Mouse (Mus musculus) kidney, adult 2 months (tissue): ENCODE data around the gene Abtb2. TPM values are rescaled to one million over a fixed set of nuclear protein-coding genes. Genes with fewer than 3 reads are reported as not detected.

Experiments used
- DNase-seq: peaks from one replicate; pipeline ENCODE4 v3.0.0; 2021
- H3K27ac ChIP-seq: fragments of 200-500 bp; 2 replicates; pipeline ENCODE4 v1.5.1; 2012; ENCODE audit warnings: low read depth, low read length, control low read depth, inconsistent platforms; ENCODE audit not compliant: insufficient read depth
- H3K27me3 ChIP-seq: fragments of 200-500 bp; replicated peaks from 2 replicates; pipeline ENCODE4 v1.6.1; 2012; ENCODE audit warnings: mild to moderate bottlenecking, moderate library complexity, low read length, inconsistent platforms; ENCODE audit not compliant: control insufficient read depth, insufficient read depth
- H3K36me3 ChIP-seq: fragments of 200-500 bp; 2 replicates; pipeline ENCODE4 v1.6.1; 2012; ENCODE audit warnings: mild to moderate bottlenecking, moderate library complexity, low read length, inconsistent platforms; ENCODE audit not compliant: control insufficient read depth, insufficient read depth
- H3K4me1 ChIP-seq: fragments of 200-500 bp; 2 replicates; pipeline ENCODE4 v1.6.1; 2011; ENCODE audit warnings: low read length; ENCODE audit not compliant: control insufficient read depth, insufficient read depth
- H3K4me3 ChIP-seq: fragments of 200-500 bp; 2 replicates; pipeline ENCODE4 v1.5.1; 2011; ENCODE audit warnings: mild to moderate bottlenecking, low read depth, low read length, control low read depth; ENCODE audit not compliant: insufficient read depth
- CTCF ChIP-seq: fragments of 200-500 bp; conservative IDR thresholded peaks from 2 replicates; pipeline ENCODE4 v1.5.1; 2011; ENCODE audit warnings: low read depth, mild to moderate bottlenecking, control low read depth, low read length, moderate library complexity, mixed read lengths; ENCODE audit not compliant: insufficient read depth, insufficient read length
- POLR2A ChIP-seq: fragments of 200-500 bp; IDR thresholded peaks from one replicate; pipeline ENCODE4 v1.6.1; 2011; ENCODE audit warnings: low read depth, low read length, control low read depth
- WGBS: fragments of 180-500 bp; shearing (Covaris S2); methylation state at CpG from one replicate; pipeline ENCODE4 v1.1.7; 2018; 5-methylcytosine and 5-hydroxymethylcytosine counted together
- polyA plus RNA-seq: library from polyadenylated mRNA; depleted of rRNA; stranded (reverse); fragments of >200 nt; gene quantifications from 2 replicates; pipeline ENCODE4 v1.2.3, GENCODE M21; 2012

The Abtb2 gene
- polyA plus RNA-seq, 1 experiment, result 11.6 TPM

DNA sequence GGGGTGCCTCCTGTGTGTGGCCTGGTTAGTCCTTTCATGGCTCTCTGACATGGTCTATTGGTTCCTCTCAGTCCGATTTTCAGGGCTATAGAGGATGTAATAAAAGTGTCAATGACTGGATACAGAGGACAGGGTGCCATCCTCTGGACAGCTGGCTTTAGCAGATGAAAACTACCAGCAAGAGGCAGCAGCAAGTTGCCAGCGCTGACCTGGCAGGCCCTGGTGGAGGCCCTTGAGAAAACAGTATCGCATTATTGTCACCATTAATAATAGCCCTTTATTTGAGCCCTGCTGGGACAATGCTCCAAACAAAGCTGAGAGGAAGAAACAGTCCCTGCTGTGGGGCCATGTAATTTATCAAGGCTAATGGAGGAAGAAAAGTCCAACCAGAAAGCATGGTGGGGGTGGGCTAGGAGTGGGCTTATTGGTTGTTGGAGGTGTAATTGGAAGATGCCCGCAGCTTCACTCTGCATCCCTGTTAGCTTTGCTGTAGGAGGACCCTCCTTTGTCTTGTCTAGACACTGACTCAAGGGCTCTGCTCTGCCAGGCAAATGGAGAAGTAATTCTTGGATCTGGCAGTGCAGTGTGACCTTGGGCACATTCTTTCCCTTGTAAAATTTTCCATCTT, 77.6 kb downstream of the Abtb2 start:
- no peaks in the 10 kb centered on the region for H3K36me3 ChIP-seq
- no peak for DNase-seq
- WGBS, result 62% methylated on average over 4 of the region's 4 CpGs
- TF ChIP-seq POLR2A (no peak), CTCF (no peak)
- no peak overlapping the region for H3K4me3 ChIP-seq
- no peaks in the 10 kb centered on the region for H3K27me3 ChIP-seq
- no peaks in the 10 kb centered on the region for H3K4me1 ChIP-seq
- H3K27ac ChIP-seq, result no peak overlapping the region

DNA sequence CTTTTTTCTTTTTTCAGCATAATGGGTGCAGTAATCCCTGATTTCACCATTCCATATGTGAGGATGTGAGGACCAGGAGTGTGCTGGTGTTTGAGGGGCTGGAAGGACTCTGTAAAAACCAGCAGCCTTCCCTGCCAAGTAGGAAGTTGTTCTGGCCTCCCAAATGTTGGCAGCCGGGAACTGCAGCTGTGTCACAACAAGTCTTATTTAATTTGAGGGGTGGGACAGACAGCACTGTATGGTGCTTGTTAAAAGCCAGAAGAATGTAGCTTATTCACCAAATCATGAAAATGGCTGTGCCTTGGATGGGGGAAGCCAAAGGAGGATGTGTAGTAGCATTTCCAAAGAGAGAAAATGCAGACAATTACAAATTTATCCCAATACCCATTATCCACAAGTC, 78.3 kb downstream of the Abtb2 start:
- Histone ChIP-seq H3K27me3 (no peaks in the 10 kb centered on the region), H3K4me1 (no peaks in the 10 kb centered on the region), H3K36me3 (no peaks in the 10 kb centered on the region), H3K27ac (no peak overlapping the region), H3K4me3 (no peak overlapping the region)
- WGBS, result 70% methylated on average over 1 of the region's 1 CpGs
- TF ChIP-seq CTCF (no peak), POLR2A (no peak)
- DNase-seq, result no peak

DNA sequence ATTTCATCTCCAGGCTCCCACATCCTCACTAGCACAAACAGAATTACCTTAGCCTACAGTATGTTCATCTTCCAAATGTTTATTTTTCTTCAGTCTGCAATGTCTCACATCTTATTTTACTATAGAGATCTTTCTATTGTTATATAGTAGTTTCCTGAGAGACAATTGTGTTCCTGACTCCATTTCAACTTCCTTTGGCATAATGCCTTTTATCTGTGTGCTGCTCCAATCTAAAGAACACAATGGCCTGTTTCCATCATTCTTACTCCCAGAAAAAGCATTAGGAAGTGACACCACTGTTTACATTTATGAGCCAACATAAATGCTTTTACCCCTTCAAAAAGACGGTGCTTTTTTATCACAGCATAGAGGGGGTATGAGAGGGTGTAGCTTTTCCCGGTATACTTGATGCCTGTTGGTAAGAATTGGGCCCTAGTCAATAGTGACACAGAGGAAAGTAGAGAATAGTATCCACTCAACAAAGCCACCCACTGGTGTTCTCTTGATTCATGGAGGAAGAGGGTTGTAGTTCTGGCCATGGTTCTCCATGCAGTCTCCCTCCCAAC, 84.3 kb downstream of the Abtb2 start:
- Histone ChIP-seq H3K27ac (no peak overlapping the region), H3K27me3 (no peaks in the 10 kb centered on the region), H3K36me3 (no peaks in the 10 kb centered on the region), H3K4me3 (no peak overlapping the region), H3K4me1 (no peaks in the 10 kb centered on the region)
- TF ChIP-seq CTCF (no peak), POLR2A (no peak)
- DNase-seq, result no peak
- WGBS, result 72% methylated on average over 2 of the region's 2 CpGs

DNA sequence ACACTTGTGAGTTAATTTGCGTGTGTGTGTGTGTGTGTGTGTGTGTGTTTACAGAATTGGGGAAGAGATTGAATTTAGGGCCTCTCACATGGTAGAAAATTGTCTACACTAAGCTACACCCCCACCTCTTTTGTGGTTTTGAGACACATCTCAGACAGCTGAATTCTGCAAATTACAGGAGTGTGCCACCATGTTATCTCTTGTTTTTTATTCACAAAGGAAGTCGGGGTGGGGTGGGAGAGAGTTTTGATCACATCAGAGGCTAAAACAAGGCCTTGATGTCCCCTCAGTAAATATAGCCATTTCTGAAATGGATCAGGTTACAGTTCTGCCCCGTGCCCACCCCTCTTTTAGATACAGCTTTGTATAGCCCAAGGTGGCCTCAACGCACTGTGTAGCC, 86.0 kb downstream of the Abtb2 start:
- DNase-seq, result no peak
- Histone ChIP-seq H3K4me1 (no peaks in the 10 kb centered on the region), H3K27ac (no peak overlapping the region), H3K27me3 (no peaks in the 10 kb centered on the region), H3K4me3 (no peak overlapping the region), H3K36me3 (no peaks in the 10 kb centered on the region)
- TF ChIP-seq POLR2A (no peak), CTCF (no peak)
- 79% methylated on average over 4 of the region's 4 CpGs for WGBS

DNA sequence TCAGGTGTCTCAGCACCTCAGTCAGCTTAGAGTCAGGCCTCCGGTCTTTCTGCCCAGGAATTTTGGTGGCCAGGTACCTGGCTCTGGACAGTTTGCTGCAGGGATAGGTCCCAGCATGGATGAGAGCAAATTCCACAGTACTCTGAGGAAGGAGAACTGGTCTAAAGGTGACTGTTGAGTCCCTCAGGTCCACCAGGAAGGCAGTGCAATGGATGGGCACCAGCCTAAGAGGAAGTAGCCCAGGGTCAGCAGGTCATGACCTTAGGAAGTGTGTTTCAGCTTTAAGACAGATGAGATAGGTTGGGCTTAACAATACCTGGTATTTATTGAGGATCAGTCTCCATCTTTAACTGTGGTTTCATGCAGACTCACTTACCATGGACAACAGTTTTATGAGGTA, 88.9 kb downstream of the Abtb2 start:
- TF ChIP-seq POLR2A (no peak), CTCF (no peak)
- WGBS, result 100% methylated on average over 1 of the region's 1 CpGs
- H3K4me3 ChIP-seq, result no peak overlapping the region

DNA sequence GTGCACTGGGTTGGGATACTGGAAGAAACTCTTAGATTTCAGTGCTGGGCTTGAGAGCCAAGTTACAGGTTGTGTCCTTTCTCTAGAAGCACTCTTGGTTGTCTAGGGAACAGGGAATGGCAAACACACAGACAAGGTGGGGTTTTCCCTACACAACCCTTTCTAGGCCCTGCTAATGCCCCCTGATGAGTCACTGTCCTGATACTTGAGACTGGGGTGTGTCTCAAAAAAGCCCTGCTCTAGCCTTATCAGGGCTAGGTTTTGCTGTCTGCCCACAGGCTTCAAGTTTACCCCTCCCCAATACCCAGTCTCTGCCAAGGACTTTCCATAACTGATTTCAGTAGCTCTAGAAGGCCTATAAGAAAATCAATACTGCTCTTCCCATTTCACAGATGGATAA, 89.9 kb downstream of the Abtb2 start:
- no peak for DNase-seq
- Histone ChIP-seq H3K27ac (no peak overlapping the region), H3K36me3 (no peaks in the 10 kb centered on the region), H3K27me3 (no peaks in the 10 kb centered on the region), H3K4me1 (no peaks in the 10 kb centered on the region), H3K4me3 (no peak overlapping the region)
- TF ChIP-seq POLR2A (no peak), CTCF (no peak)

More for the DNA sequence above, 88.9 kb downstream of the Abtb2 start:
- no peaks in the 10 kb centered on the region for H3K36me3 ChIP-seq
- H3K27ac ChIP-seq, result no peak overlapping the region
- H3K27me3 ChIP-seq, result no peaks in the 10 kb centered on the region
- no peaks in the 10 kb centered on the region for H3K4me1 ChIP-seq
- DNase-seq, result no peak

DNA sequence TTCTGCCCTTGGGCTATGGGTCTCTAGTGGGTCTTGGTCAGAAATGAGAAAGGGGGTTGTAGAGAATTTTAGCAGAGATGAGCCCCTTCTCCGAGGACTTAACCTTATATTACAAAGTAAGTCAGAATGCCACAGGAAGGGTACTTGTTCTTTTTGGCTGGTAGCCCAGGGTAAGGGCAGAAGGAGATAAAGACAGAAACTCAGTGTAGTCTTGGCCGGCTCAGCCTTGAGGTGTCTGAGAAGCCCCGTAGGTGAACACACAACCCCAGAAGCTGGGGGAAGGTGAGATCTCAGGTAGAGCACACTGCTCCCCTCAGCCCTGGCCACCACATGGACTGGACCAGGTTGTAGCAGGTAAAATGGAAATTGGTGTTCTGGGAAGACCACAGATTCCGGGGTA, 93.1 kb downstream of the Abtb2 start:
- WGBS, result 80% methylated on average over 4 of the region's 4 CpGs
- DNase-seq, result no peak
- H3K27me3 ChIP-seq, result no peaks in the 10 kb centered on the region
- TF ChIP-seq POLR2A (no peak), CTCF (no peak)
- H3K4me1 ChIP-seq, result no peaks in the 10 kb centered on the region
- no peak overlapping the region for H3K4me3 ChIP-seq
- no peaks in the 10 kb centered on the region for H3K36me3 ChIP-seq
- no peak overlapping the region for H3K27ac ChIP-seq
